Mouse (Mus musculus) fibroblast of lung, adult 2 months (primary cell): Measurements from ENCODE around the gene Pus3.

Experiments
- DNase-seq: peaks from one replicate; pipeline ENCODE4 v3.0.0-alpha.2; 2011; ENCODE audit warnings: low read depth

The Pus3 gene

GRCm38 (mm10) chr9:35558257-35559008, at the start of gene Pus3, which contains the start of gene Ddx25:
Gene Pus3 (plus strand): TSS chr9:35558595.
Gene Ddx25 (minus strand): TSS chr9:35558528.
- no peak for DNase-seq

GRCm38 (mm10) chr9:35513900-35514299, 44.5 kb upstream of the Pus3 start:
- DNase-seq, result no peak

GRCm38 (mm10) chr9:35516182-35516581, 42.2 kb upstream of the Pus3 start:
- DNase-seq, result no peak

- no peak for DNase-seq
These were observed 41.7 kb upstream of the Pus3 start for GRCm38 (mm10) chr9:35516711-35517110.

- DNase-seq, result no peak
These were observed 40.2 kb upstream of the Pus3 start, which contains the start of gene Gm1113 for GRCm38 (mm10) chr9:35518169-35518568. Gene Gm1113 (minus strand): TSS chr9:35518269.

- no peak for DNase-seq
These were observed 37.6 kb upstream of the Pus3 start for GRCm38 (mm10) chr9:35520631-35521348.

- no peak for DNase-seq
These were observed 36.2 kb upstream of the Pus3 start for GRCm38 (mm10) chr9:35522241-35522640.

GRCm38 (mm10) chr9:35522821-35523515, 35.4 kb upstream of the Pus3 start:
- DNase-seq, result no peak

GRCm38 (mm10) chr9:35523541-35523940, 34.9 kb upstream of the Pus3 start:
- peak; percentile 88 for DNase-seq

- peak; percentile 71 for DNase-seq
These were observed 34.4 kb upstream of the Pus3 start for GRCm38 (mm10) chr9:35523941-35524411.

GRCm38 (mm10) chr9:35529141-35529540, 29.3 kb upstream of the Pus3 start:
- DNase-seq, result no peak

- DNase-seq, result no peak
These were observed 28.6 kb upstream of the Pus3 start for GRCm38 (mm10) chr9:35529796-35530195.

GRCm38 (mm10) chr9:35533266-35533665, 25.1 kb upstream of the Pus3 start:
- no peak for DNase-seq

GRCm38 (mm10) chr9:35535110-35535509, 23.3 kb upstream of the Pus3 start:
- no peak for DNase-seq

GRCm38 (mm10) chr9:35535876-35536275, 22.5 kb upstream of the Pus3 start:
- no peak for DNase-seq

GRCm38 (mm10) chr9:35539001-35539750, 19.2 kb upstream of the Pus3 start:
- no peak for DNase-seq

GRCm38 (mm10) chr9:35541024-35541423, 17.4 kb upstream of the Pus3 start:
- no peak for DNase-seq

GRCm38 (mm10) chr9:35541488-35541887, 16.9 kb upstream of the Pus3 start:
- no peak for DNase-seq

- DNase-seq, result no peak
These were observed 16.5 kb upstream of the Pus3 start for GRCm38 (mm10) chr9:35541941-35542340.

- no peak for DNase-seq
These were observed 15.1 kb upstream of the Pus3 start for GRCm38 (mm10) chr9:35543099-35543860.

- no peak for DNase-seq
These were observed 13.7 kb upstream of the Pus3 start for GRCm38 (mm10) chr9:35544666-35545065.
